Mouse (Mus musculus) cortical plate, adult 2 months (tissue): ENCODE measurements at regions not wholly inside any gene's neighbourhood (a gene's known extent, or its start where the extent isn't known, plus 50 kb on each side); places are given as distances from the start of the nearest gene placed in this dataset.

Experiments used
- CTCF ChIP-seq: fragments of 200-500 bp; IDR thresholded peaks from 2 replicates; pipeline ENCODE4 v1.5.1; 2011; ENCODE audit warnings: mild to moderate bottlenecking, control low read depth, low read length; ENCODE audit not compliant: insufficient read depth; ENCODE audit errors: extremely low read depth
- POLR2A ChIP-seq: fragments of 200-500 bp; IDR thresholded peaks from 2 replicates; pipeline ENCODE4 v1.6.1; 2011; ENCODE audit warnings: mild to moderate bottlenecking, low read length, control low read depth; ENCODE audit not compliant: insufficient read depth; ENCODE audit errors: extremely low read depth

DNA sequence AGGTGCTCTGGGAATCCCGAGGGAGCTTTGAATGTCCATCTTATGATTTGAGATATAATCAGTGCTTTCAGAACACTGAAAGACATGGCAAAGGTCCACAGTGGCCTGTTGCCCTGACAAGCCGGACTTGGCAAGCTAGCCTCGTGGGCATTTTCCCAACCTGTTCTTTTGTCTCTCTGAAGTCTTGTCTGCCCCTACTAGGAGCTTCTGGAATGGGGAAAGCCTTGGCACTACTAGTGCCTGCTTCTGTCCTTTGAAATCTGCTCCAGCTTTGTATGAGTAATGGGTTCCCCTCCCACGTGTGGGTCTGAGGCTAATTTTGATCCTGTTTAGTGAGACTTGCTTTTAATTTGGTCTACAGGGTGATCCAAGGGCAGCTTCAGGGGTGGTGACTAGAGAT is 238.3 kb downstream of the Bcl11a start:
- TF ChIP-seq POLR2A (no peak), CTCF (no peak)
